Mouse (Mus musculus): Measurements from ENCODE around the gene Sh3gl3.

Gene Sh3gl3

GRCm38 (mm10) chr7:82287242-82287641 is 113.6 kb downstream of the Sh3gl3 start:
- DNase-seq (ENCODE audit: low read depth, low spot score) = no peak

- no peak for DNase-seq (ENCODE audit: low read depth, low spot score)
Observed at GRCm38 (mm10) chr7:82293441-82293840, 119.8 kb downstream of the Sh3gl3 start.

- DNase-seq (ENCODE audit: low read depth, low spot score) = no peak
Observed at GRCm38 (mm10) chr7:82294083-82294482, 120.4 kb downstream of the Sh3gl3 start.

GRCm38 (mm10) chr7:82294611-82295010 is 121.0 kb downstream of the Sh3gl3 start:
- DNase-seq (ENCODE audit: low read depth, low spot score) = no peak

GRCm38 (mm10) chr7:82308398-82308797 is 134.8 kb downstream of the Sh3gl3 start:
- no peak for DNase-seq (ENCODE audit: low read depth, low spot score)

GRCm38 (mm10) chr7:82318515-82318914 is 144.9 kb downstream of the Sh3gl3 start:
- no peak for DNase-seq (ENCODE audit: low read depth, low spot score)

- DNase-seq (ENCODE audit: low read depth, low spot score) = no peak
Observed at GRCm38 (mm10) chr7:82326616-82327015, 153.0 kb downstream of the Sh3gl3 start.

- no peak for DNase-seq (ENCODE audit: low read depth, low spot score)
Observed at GRCm38 (mm10) chr7:82327201-82327600, 153.6 kb downstream of the Sh3gl3 start.

- DNase-seq (ENCODE audit: low read depth, low spot score) = no peak
Observed at GRCm38 (mm10) chr7:82327881-82328280, 154.2 kb downstream of the Sh3gl3 start.

GRCm38 (mm10) chr7:82329831-82330230 is 156.2 kb downstream of the Sh3gl3 start:
- DNase-seq (ENCODE audit: low read depth, low spot score) = no peak

GRCm38 (mm10) chr7:82330860-82331259 is 157.2 kb downstream of the Sh3gl3 start:
- DNase-seq (ENCODE audit: low read depth, low spot score) = no peak

- no peak for DNase-seq (ENCODE audit: low read depth, low spot score)
Observed at GRCm38 (mm10) chr7:82334000-82334399, 160.4 kb downstream of the Sh3gl3 start.

GRCm38 (mm10) chr7:82335211-82336121 is 161.8 kb downstream of the Sh3gl3 start, which contains the start of gene Adamtsl3:
Adamtsl3 (plus strand) TSS chr7:82335694.
- DNase-seq (ENCODE audit: low read depth, low spot score) = no peak

- no peak for DNase-seq (ENCODE audit: low read depth, low spot score)
Observed at GRCm38 (mm10) chr7:82336132-82336531, 162.5 kb downstream of the Sh3gl3 start.

GRCm38 (mm10) chr7:82338121-82338520 is 164.5 kb downstream of the Sh3gl3 start:
- no peak for DNase-seq (ENCODE audit: low read depth, low spot score)

- no peak for DNase-seq (ENCODE audit: low read depth, low spot score)
Observed at GRCm38 (mm10) chr7:82338532-82338931, 164.9 kb downstream of the Sh3gl3 start.

GRCm38 (mm10) chr7:82339214-82339613 is 165.6 kb downstream of the Sh3gl3 start:
- peak; percentile 28 for DNase-seq (ENCODE audit: low read depth, low spot score)

GRCm38 (mm10) chr7:82341476-82341875 is 167.8 kb downstream of the Sh3gl3 start:
- DNase-seq (ENCODE audit: low read depth, low spot score) = no peak

- no peak for DNase-seq (ENCODE audit: low read depth, low spot score)
Observed at GRCm38 (mm10) chr7:82346706-82347105, 173.1 kb downstream of the Sh3gl3 start.

GRCm38 (mm10) chr7:82349796-82350195 is 176.2 kb downstream of the Sh3gl3 start:
- DNase-seq (ENCODE audit: low read depth, low spot score) = no peak

GRCm38 (mm10) chr7:82350421-82350820 is 176.8 kb downstream of the Sh3gl3 start:
- no peak for DNase-seq (ENCODE audit: low read depth, low spot score)

Measured in CD4-positive, CD25-positive, alpha-beta regulatory T cell, adult 2 months (primary cell).